Mouse (Mus musculus) cortical plate, adult 2 months (tissue): ENCODE data around the gene Mertk.

Source experiments
- CTCF ChIP-seq: fragments of 200-500 bp; IDR thresholded peaks from 2 replicates; pipeline ENCODE4 v1.5.1; 2011; ENCODE audit warnings: mild to moderate bottlenecking, control low read depth, low read length; ENCODE audit not compliant: insufficient read depth; ENCODE audit errors: extremely low read depth
- POLR2A ChIP-seq: fragments of 200-500 bp; IDR thresholded peaks from 2 replicates; pipeline ENCODE4 v1.6.1; 2011; ENCODE audit warnings: mild to moderate bottlenecking, low read length, control low read depth; ENCODE audit not compliant: insufficient read depth; ENCODE audit errors: extremely low read depth

- TF ChIP-seq POLR2A (no peak), CTCF (no peak)
These were observed 2.3 kb upstream of the Mertk start for GRCm38 (mm10) chr2:128696426-128696825.
